Mouse (Mus musculus) liver, adult (tissue): ENCODE data around the gene Acpp.

Experiments used
- GATA4 ChIP-seq: IDR thresholded peaks from 2 replicates; pipeline ENCODE4 v1.6.1; 2014; ENCODE audit warnings: mild to moderate bottlenecking, low read length; ENCODE audit not compliant: insufficient replicate concordance

Gene Acpp

DNA sequence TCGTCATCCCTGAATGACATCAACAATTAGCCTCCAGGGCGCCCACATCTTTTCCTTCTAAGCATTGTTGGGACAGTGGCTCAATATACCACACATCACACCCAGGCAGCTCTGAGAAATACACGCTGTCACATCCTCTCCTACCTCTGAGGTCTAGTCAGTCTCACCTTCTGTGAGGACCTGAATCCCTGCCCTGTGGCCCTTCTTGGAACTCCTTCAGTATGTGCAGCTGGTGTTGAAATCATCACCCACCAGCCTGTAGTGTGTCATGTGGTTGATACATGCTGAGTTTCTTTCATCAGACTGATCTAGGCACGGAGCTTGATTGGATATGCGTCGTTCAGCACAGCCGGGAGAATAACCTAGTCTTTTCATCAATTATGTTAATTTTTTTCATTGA, 16.0 kb downstream of the Acpp start:
- TF ChIP-seq GATA4 = no peak

DNA sequence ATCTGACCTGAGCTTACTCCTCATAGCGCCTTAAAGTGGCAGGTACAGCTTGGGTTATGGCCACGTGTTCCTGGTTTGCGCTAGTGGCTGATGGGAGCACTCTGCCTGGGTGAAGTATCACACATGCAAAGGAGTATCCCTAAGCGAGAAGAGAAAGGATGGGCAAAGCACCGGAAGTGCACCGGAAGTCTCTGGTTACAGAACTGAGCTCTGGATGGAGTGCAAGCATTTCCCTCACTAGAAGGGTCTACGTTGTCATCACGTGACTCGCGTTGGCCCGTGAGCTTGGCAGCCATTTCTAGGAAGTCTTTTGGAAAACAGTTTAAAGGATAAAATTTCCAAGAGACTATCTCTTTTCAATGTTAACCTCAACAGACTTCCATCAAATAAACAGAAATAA, 21.2 kb downstream of the Acpp start:
- no peak for TF ChIP-seq GATA4

DNA sequence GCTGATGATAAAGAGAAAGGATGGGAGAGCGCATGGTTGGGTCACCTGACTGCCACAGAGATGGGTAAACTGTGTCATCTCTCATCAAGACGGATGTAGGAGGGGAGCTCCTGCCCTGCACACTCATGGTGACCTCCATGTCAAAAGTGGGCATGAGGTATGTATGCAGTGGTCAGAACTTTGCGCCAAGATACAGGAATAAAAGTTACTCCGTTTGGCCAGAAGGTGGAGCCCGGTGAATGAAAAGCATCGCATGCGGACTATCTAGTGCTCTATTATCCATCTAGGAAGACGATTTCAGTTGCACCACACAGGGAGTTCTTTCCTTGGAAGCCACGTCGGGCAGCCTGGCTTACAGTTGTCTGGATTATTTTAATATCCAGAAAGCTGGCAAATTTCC, 22.0 kb downstream of the Acpp start:
- no peak for TF ChIP-seq GATA4

DNA sequence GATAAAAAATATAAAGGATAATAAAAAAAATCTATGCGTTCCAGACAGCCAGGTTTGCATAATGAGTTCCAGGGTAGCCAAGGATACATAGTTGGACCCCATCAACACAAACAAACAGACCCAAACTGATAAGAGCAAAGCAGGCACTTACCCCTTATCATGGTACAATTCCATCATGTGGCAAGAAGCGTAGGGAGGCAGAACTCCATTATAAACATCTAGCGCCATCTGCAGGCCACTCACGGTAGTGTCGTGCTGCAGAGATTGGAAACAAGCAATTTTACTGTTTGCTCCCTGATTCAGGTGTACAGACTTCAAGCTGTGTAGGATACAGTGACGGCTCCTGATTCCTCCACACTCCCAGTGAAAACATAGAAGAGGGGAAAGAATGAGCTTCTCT, 30.8 kb downstream of the Acpp start:
- no peak for TF ChIP-seq GATA4

DNA sequence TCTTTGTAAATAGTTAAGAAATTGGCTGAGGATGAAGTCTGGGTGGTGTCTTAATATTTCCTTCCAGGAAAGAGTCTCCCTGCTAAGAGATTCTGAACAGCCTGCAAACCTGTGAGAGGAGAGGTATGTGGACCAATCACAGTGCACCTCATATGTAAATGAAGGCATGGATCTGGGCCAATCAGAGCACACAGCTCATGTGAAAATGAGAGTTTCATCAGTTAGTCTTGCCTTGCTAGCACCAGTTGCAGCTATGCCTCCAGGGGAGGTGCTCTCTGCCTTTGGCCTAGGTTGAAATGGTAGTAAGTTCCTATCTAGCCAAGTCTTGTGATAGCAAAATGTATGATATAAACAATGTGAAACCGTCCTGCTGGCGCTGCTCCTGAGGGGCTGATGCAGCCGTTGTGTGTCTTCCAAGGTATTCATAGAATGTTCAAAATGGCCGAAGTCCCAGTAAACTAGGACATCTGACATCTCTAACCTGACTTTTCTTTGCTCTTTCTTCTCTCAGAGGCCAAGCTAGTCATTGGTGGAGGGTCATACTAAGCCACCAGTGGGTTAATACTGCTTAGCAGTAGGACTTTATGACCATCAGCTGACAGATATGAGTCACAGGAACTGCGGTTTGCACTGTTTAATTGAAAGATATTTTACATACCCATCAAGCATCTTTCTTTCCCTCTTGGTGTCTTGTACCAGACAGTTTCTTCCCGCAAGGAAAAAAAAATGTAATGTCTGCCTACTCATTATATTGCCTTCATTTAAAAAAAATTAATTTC, 32.0 kb downstream of the Acpp start:
- no peak for TF ChIP-seq GATA4

DNA sequence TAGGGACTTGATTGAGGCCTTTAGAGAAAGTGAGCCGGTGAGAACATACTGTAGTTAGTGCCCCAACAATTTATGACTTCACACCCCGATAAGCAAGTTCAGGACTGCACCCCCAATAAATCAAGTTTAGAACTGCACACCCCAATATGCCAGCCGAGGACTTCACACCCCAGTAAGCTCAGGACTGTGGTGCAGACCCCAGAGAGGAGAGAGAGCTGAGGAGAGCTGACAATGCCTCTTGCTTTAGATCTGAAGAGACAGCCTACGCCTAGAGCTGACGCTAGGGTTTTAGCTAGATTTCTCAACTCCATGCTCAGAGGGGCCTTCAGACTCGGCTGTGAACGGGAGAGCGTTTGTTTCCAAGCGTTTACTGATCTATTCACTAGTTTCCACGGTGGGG, 32.7 kb downstream of the Acpp start:
- TF ChIP-seq GATA4 = no peak

DNA sequence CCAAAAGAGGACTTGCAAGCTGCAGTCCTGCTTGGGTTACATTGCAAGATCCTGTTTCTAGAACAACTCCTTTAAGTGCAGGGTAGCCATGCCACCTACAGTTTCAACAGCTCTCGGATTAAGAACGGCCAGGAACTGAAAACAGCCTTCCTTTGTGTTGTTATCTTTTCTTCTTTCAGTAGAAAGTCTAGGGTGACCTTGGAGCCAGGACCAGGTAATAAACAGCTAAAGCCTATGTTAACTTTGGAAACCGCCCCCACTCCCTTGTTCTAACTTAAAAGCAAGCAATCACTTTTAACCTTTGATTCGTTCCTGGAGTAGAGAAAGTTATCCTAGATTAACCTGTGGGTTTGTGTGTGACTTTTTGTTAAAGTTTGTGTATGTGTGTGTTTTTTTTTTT, 33.2 kb downstream of the Acpp start:
- TF ChIP-seq GATA4 = no peak

DNA sequence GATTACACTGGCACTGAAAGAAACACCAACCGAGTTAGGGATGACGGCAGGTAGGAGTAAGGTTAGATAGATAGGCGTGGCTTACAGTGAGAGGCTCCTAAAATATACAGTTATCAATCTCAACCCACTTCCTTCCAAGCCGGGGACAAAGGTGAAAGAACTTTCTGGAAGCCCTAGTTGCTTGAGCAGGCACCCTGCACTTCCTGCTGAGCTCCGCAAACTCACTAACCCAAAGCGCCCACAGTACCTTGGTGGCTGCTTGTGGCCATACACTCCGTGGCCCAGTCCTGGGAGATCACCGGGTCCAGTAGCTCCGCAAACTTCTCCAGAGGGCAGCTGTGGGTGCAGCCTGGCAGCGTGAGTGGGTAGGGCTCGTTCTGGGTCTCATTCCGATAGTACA, 37.0 kb downstream of the Acpp start:
- TF ChIP-seq GATA4 = no peak

DNA sequence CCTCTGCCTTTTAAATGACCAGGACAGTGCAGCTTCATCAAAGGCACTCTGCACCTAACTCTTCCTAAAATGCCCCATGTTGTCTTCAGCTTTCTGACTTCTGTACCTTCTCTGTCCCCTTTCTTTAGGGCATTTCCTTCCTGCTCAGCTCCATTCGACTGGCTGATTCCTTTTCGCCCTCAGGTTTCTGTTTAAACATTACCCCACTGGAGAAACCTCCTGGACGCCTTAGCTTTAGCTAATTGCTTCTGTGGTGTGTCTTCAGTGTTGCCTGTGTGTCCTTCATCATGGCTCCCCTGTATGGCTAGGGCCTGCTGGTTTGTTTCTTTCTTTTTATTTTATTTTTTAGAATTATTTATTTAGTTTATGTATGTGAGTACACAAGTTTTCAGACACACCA, 40.5 kb downstream of the Acpp start:
- TF ChIP-seq GATA4 = no peak

DNA sequence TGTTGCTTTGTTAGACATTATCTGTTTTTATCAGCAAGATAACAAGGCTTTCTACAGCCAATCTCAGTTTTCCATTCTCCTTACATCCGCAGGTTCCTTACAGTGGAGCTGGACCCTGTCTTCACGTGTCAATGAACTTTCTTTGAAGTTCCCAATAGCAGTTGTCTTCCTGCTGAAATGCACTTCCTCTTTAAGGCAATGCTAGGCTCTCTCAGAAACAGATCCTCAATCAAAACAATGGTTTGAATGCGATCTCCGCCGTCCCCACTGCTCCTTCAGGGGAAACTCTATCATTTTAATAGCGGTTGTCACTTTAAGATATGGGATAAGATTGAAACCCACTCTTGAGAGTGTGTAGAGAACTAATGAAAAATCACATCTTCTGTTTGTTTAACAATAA, 52.6 kb downstream of the Acpp start:
- TF ChIP-seq GATA4 = no peak

DNA sequence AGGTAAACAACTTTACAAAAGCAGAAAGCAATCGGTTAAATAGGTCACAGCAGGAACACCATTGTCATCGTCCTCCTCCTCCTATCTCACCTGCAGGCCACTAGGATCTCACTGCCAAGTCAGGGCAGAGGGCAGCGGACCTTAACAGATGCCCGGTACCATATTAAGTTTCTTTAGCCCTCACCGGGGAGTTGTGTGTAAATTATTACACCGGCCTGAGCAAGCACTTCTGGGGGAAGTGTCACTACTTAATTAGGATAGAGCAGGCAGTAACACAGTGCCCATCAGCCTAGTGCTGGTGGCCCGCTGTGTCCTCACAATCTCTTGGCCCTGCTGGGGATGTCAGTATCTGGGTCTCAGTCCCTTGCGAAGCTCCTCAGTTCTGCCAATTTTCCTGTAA, 55.0 kb downstream of the Acpp start:
- TF ChIP-seq GATA4 = no peak

DNA sequence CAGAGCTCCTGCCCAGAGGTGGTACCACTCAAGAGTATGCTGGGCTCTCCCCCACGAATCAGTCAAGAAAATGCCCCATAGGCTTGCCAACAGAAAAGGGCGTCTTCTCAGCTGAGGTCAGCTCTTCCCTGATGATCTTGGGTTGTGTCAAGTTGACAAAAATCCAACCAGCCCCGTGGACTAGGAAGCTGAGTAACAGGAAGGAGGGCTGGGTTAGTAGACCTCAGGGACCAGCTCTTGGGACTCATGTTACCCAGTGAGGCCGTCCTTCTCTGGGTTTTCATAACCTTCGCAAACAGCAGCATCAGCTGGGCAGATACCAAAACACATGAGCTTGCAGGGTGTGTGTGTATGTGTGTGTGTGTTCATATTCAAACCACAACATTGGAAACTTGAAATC, 55.8 kb downstream of the Acpp start:
- no peak for TF ChIP-seq GATA4

DNA sequence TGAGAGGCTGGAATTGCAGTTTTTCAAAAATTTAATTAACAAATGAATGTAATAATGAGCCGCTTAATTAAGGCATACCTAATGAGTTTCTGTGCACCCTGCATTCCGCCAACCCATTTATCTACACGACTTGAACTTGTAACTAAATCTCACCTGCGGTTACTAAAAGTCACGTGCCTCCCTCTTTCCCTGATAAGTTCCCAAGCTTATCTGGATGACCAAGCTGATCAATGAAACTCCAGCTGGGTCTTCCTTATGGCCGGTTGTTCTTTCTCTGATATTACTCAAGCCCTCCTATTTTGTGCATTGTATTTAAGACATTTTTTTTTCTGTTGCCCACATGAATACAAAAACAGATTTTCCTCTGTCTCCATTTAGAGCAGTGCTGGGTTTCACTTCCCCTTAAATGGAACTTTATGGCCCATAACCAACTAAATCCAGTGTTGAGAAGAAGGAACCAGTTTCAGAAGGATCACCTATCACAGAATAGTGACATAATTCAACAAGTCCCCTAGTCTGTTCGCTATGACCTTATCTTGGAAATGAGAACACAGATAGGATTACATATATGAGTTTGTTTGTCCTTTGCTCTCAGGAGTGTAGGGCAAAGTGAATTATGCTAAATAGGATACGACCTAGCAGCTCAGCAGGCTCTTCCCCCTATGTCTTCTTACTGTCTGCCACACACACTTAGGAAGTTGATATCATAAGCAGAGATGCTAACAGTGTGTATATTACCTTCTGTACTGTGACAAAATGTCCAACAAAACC, 56.6 kb downstream of the Acpp start:
- no peak for TF ChIP-seq GATA4

DNA sequence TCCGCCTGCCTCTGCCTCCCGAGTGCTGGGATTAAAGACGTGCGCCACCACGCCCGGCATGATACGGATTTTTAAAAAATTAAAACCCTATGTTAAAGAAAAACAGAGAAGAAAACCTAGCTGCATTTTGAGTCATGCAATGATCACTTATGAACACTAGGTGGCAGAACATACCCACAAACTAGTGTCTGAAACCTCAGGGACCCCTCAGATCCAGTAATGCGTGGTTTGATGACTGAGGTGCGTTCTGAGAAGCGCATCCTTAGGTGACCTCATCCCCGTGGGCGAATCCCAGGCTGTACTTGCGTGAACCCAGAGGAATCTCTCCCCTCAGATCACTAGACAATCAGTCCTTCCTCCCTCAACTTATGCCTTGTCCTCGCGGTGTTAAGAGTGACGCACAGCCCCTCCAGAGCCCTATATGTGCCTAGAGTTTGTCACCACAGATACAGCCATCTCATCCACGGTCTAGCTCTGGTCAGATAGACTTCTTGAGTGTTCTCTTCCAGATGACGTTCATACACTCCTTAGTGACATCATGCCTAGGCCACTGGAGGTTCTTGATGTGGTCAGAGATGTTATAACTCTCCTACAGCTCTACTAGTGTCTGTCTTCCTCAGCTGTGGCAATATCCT, 59.9 kb downstream of the Acpp start:
- no peak for TF ChIP-seq GATA4

DNA sequence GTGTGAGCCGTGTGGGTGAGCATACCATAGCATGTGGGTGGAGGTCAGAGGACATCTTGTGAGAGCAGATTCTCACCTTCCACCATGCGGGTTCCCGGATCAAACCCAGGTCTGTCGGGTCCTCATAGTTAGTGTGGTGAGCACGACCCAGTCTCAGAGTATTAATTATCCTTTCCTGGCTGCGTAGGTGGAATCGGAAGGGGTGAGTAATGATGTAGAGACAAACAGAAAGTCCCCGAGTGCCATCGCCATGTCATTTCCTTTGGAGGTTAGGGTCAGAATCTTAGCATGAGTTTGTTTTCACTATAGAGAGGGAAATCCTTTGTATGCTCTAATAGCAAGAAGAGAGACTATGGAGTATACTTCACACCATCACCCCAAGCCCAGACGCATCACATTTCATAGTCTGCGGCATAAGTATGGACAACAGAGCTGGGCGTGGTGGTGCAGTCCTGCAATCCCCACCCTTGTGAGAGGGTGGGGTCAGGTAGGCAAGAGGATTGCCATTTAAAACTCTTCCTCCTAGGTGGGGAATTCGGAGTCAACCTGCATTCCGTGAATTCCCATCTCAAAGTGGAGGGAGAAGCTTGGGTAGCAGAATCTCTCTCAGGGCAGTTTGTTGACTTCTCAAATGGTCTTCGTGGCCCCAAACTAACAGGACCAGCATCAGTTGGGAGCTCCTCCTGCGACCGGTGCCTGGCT, 62.3 kb downstream of the Acpp start:
- no peak for TF ChIP-seq GATA4

DNA sequence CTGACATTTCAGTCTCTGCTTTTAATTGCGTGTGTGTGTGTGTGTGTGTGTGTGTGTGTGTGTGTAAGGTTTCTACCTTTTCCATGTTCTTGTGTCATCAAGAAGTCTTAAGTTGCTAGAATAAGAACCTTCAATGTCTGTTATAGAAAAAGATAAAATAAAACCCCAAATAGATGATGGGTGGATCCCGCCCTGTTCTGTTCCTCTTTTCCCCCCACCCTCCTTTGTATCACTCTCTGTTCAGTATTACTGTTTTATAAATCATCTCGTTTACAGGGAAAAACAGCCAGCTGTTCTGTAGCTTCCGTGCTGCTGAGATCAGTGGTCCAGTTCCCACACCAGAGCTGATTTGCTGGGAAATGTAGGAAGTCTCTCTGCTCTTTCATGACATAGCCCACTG, 65.5 kb downstream of the Acpp start:
- TF ChIP-seq GATA4 = no peak
